Mouse (Mus musculus): ENCODE data around the gene Cdhr1.

- TF ChIP-seq TAL1 (IDR thresholded peaks at IDR 0.05; ENCODE audit: low read length): no peak
- TF ChIP-seq GATA1 (IDR thresholded peaks at IDR 0.05; ENCODE audit: low read length): no peak
Observed at GRCm38 (mm10) chr14:37105846-37106245, 7.7 kb upstream of the Cdhr1 start.
